ENCODE assay signal across 8 mouse cellular contexts in genomic region chr15:88863695-88864231, GRCm38 (mm10). TPM values are rescaled to one million over a fixed set of nuclear protein-coding genes. Genes with fewer than 3 reads are reported as not detected.
DNase-seq lines count a peak whose midpoint lies in the region; ATAC-seq lines count a peak whose summit lies in the region.

No protein-coding gene starts in this region.

- H3K27me3 ChIP-seq in hindbrain, embryonic 15.5 days, result no peaks in the 10 kb centered on the region

- H3K9me3 ChIP-seq in hindbrain, embryonic 15.5 days, result no peaks in the 10 kb centered on the region

- peak overlapping the region; percentile 83 for H3K4me3 ChIP-seq in hindbrain, embryonic 15.5 days

- peak overlapping the region; percentile 89 for H3K4me2 ChIP-seq in hindbrain, embryonic 15.5 days

- H3K36me3 ChIP-seq in hindbrain, embryonic 15.5 days, result peaks cover 25% of the 10 kb centered on the region

- ATAC-seq in hindbrain, embryonic 15.5 days (ENCODE audit: low FRiP score, low read depth), result peak; percentile 67

- peaks cover 30% of the 10 kb centered on the region for H3K4me1 ChIP-seq in hindbrain, embryonic 15.5 days (replicated peaks)

- peak overlapping the region; percentile 99 for H3K27ac ChIP-seq in hindbrain, embryonic 15.5 days (replicated peaks)

- peak; percentile 97 for DNase-seq in R1 (ENCODE audit: low read depth, low spot score)
- DNase-seq in cerebellum, postnatal 10 days, result peak; percentile 84 to 86
- DNase-seq in frontal cortex, postnatal 36 days (ENCODE audit: low spot score in 2 of 2), result peak; percentile 83 to 91
- DNase-seq in left cerebral cortex, adult 11 months (ENCODE audit: low spot score), result peak; percentile 86
- peak; percentile 97 for DNase-seq in lung, postnatal 36 days
- DNase-seq in retina, embryonic 14.5 days (ENCODE audit: low spot score), result peak; percentile 89
- peak; percentile 67 for DNase-seq in urinary bladder, postnatal 10 days (ENCODE audit: low spot score)

- 1% methylated on average over 19 of the region's 39 CpGs for WGBS in hindbrain, embryonic 15.5 days

- peak overlapping the region; percentile 90 for H3K9ac ChIP-seq in hindbrain, embryonic 15.5 days

RNA-seq across cellular contexts. Expression of gene Pim3, which starts 1.8 kb away (rescaled TPM):
- polyA plus RNA-seq in hindbrain, embryonic 15.5 days (2015; fragmentation: Nextera tagmentation; extraction: Ambion mirVana), result 69.2 and 69.3 TPM in 2 replicates

RNA-seq across cellular contexts. Expression of gene Creld2, which starts 44.3 kb away (rescaled TPM):
- 63.2 and 66.0 TPM in 2 replicates for polyA plus RNA-seq in hindbrain, embryonic 15.5 days (2015; fragmentation: Nextera tagmentation; extraction: Ambion mirVana)

RNA-seq across cellular contexts. Expression of gene Alg12, which starts 44.6 kb away (rescaled TPM):
- 8.1 and 9.2 TPM in 2 replicates for polyA plus RNA-seq in hindbrain, embryonic 15.5 days (2015; fragmentation: Nextera tagmentation; extraction: Ambion mirVana)

Comparison
In these comparisons a context has a peak if more than half of its experiments do, and no peak if none do; other contexts are left out.
1. Peak in every context shown above with its lines: DNase-seq, ATAC-seq, H3K4me3 ChIP-seq and H3K27ac ChIP-seq.